Mouse (Mus musculus) 416B (cell line): Measurements from ENCODE around the gene Zfp683.

ENCODE experiments used
- DNase-seq: peaks from one replicate; pipeline ENCODE4 v3.0.0; 2011; ENCODE audit warnings: low read depth

Zfp683 gene

GRCm38 (mm10) chr4:134091225-134091529 is 37.5 kb downstream of the Zfp683 start:
- DNase-seq: no peak

- peak; percentile 82 for DNase-seq
Observed at GRCm38 (mm10) chr4:134092382-134093288, 39.0 kb downstream of the Zfp683 start.

GRCm38 (mm10) chr4:134094004-134094564 is 40.4 kb downstream of the Zfp683 start:
- no peak for DNase-seq

GRCm38 (mm10) chr4:134094923-134095547 is 41.4 kb downstream of the Zfp683 start, which contains the start of gene Cd52:
Gene Cd52 (minus strand): TSS chr4:134095082.
- DNase-seq: peak; percentile 87

- no peak for DNase-seq
Observed at GRCm38 (mm10) chr4:134096120-134096519, 42.5 kb downstream of the Zfp683 start.

- DNase-seq: peak; percentile 70
Observed at GRCm38 (mm10) chr4:134097015-134097608, 43.5 kb downstream of the Zfp683 start.

- DNase-seq: peak; percentile 89
Observed at GRCm38 (mm10) chr4:134098628-134099027, 45.0 kb downstream of the Zfp683 start.

- no peak for DNase-seq
Observed at GRCm38 (mm10) chr4:134100245-134100644, 46.6 kb downstream of the Zfp683 start.

GRCm38 (mm10) chr4:134101979-134102741 is 48.5 kb downstream of the Zfp683 start, which contains the start of gene Ubxn11:
Gene Ubxn11 (plus strand): TSS chr4:134102570.
- no peak for DNase-seq

- DNase-seq: no peak
Observed at GRCm38 (mm10) chr4:134102742-134103119, 49.1 kb downstream of the Zfp683 start.

- peak; percentile 97 for DNase-seq
Observed at GRCm38 (mm10) chr4:134106105-134106504, 52.5 kb downstream of the Zfp683 start.

GRCm38 (mm10) chr4:134107730-134108129 is 54.1 kb downstream of the Zfp683 start:
- DNase-seq: no peak

GRCm38 (mm10) chr4:134108196-134108595 is 54.6 kb downstream of the Zfp683 start:
- DNase-seq: no peak
